Mouse (Mus musculus): ENCODE measurements around the gene Olfr556.
"Not testable (repeated sequence)": the region's sequence is repeated elsewhere in the genome, so short reads cannot be mapped to it uniquely, and the experiment has no call there.

Gene Olfr556

GRCm38 (mm10) chr7:102664599-102664998 is at the start of gene Olfr556:
TSS of gene Olfr556 (plus strand) at chr7:102664899.
- DNase-seq: no peak

GRCm38 (mm10) chr7:102618118-102618517 is 46.6 kb upstream of the Olfr556 start, which contains the start of gene Olfr553:
TSS of gene Olfr553 (minus strand) at chr7:102618218.
- DNase-seq: no peak

- DNase-seq: peak; percentile 50 to 52
Observed at GRCm38 (mm10) chr7:102619608-102620007, 45.1 kb upstream of the Olfr556 start.

- DNase-seq: not testable (repeated sequence)
Observed at GRCm38 (mm10) chr7:102620368-102620767, 44.3 kb upstream of the Olfr556 start.

- peak in 1 of 2 experiments; percentile 55 for DNase-seq
Observed at GRCm38 (mm10) chr7:102636665-102637064, 28.0 kb upstream of the Olfr556 start.

GRCm38 (mm10) chr7:102638132-102638531 is 26.6 kb upstream of the Olfr556 start, which contains the start of gene Olfr554:
TSS of gene Olfr554 (plus strand) at chr7:102638432.
- DNase-seq: no peak

- not testable (repeated sequence) for DNase-seq
Observed at GRCm38 (mm10) chr7:102644945-102645344, 19.8 kb upstream of the Olfr556 start.

GRCm38 (mm10) chr7:102658523-102658922 is 6.2 kb upstream of the Olfr556 start, which contains the start of gene Olfr555:
TSS of gene Olfr555 (plus strand) at chr7:102658823.
- DNase-seq: no peak

- DNase-seq: no peak
Observed at GRCm38 (mm10) chr7:102665378-102665777, 679 bp downstream of the Olfr556 start.

- no peak for DNase-seq
Observed at GRCm38 (mm10) chr7:102676225-102676624, 11.5 kb downstream of the Olfr556 start.

GRCm38 (mm10) chr7:102681916-102682315 is 17.2 kb downstream of the Olfr556 start:
- DNase-seq: no peak

- DNase-seq: peak; percentile 91 to 95
Observed at GRCm38 (mm10) chr7:102686944-102687501, 22.3 kb downstream of the Olfr556 start, which contains the start of gene Trim68. TSS of gene Trim68 (minus strand) at chr7:102687327.

- peak in 1 of 2 experiments; percentile 44 for DNase-seq
Observed at GRCm38 (mm10) chr7:102695358-102696125, 30.8 kb downstream of the Olfr556 start, which contains the start of gene Olfr557. TSS of gene Olfr557 (plus strand) at chr7:102695910.

GRCm38 (mm10) chr7:102698461-102698860 is 33.8 kb downstream of the Olfr556 start:
- no peak for DNase-seq

GRCm38 (mm10) chr7:102701915-102702314 is 37.2 kb downstream of the Olfr556 start, which contains the start of gene Olfr558:
TSS of gene Olfr558 (plus strand) at chr7:102702215.
- DNase-seq: no peak

- no peak for DNase-seq
Observed at GRCm38 (mm10) chr7:102718970-102719369, 54.3 kb downstream of the Olfr556 start, which contains the start of gene Olfr33. TSS of gene Olfr33 (minus strand) at chr7:102719070.
